Mouse (Mus musculus) testis, adult 2 months (tissue): ENCODE data around the gene Kcnk16.

Experiments
- CTCF ChIP-seq: fragments of 200-500 bp; IDR thresholded peaks from 2 replicates; pipeline ENCODE4 v1.5.1; 2012; ENCODE audit warnings: low read depth, mild to moderate bottlenecking, inconsistent platforms, low read length, moderate library complexity; ENCODE audit not compliant: control insufficient read depth, insufficient read depth, insufficient replicate concordance
- POLR2A ChIP-seq: fragments of 200-500 bp; IDR thresholded peaks from 2 replicates; pipeline ENCODE4 v1.6.1; 2012; ENCODE audit warnings: low read depth, mild to moderate bottlenecking, inconsistent platforms, low read length, moderate library complexity; ENCODE audit not compliant: control insufficient read depth

DNA sequence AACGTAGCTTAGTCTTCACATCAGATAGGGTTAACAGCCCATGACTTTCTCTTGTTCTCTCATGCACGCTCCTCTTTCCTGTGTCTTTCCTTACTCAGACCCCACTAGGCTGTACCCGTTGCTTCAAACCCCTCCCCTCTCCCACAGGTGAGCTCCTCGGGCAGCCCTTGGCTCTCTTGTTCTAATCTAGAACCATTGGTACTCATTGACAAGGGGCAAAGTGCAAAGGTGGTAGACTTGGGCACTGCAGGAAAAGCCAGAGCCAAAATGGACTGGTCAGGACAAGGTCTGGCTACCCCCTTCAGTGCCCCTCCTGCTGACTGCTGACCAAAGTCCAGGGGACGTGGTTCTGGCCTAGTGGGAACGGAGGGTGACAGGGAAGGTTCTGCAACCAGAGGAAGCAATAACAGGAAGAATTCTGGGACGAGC is 38.9 kb downstream of the Kcnk16 start:
- TF ChIP-seq CTCF = no peak
- no peak for TF ChIP-seq POLR2A
